Mouse (Mus musculus) monocyte, adult 2 months (primary cell): ENCODE measurements around the gene Gm21292.
"Not testable (repeated sequence)": the region's sequence is repeated elsewhere in the genome, so short reads cannot be mapped to it uniquely, and the experiment has no call there.

Experiments
- DNase-seq, 2 experiments: peaks; one replicate each; pipeline ENCODE4 v3.0.0; 2022; ENCODE audit warnings: low spot score in 2 of 2, low read depth in 1 of 2

The Gm21292 gene

GRCm38 (mm10) chrY:9133824-9134223, at the start of gene Gm21292:
Gene Gm21292, minus strand, starts transcription at chrY:9133924.
- not testable (repeated sequence) for DNase-seq
